Mouse (Mus musculus): ENCODE measurements around the gene Casc3.

The Casc3 gene

DNA sequence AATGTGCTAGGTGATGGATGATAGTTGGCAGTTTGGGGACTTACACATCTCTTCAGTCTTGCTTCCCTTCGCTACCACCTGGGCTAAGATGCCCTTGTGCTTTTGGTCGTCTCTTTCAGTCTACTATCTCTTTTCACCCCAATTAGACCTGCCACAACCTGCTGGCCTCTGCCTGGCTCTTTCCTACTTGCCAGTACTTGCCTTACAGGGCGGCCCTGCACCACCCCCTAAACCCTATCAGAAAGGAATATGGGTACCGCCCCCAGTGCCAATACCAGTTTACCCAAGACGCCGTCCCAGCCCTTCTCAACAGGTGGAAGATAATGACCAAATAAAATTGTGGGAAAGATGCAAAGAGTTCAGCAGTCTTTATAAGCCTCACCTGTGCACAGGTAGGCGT lies 31.4 kb downstream of the Casc3 start:
- DNase-seq (ENCODE audit: low spot score): no peak

- DNase-seq (ENCODE audit: low spot score): peak; percentile 67
Observed at GRCm38 (mm10) chr11:98836651-98837141, 32.0 kb downstream of the Casc3 start, which contains the start of gene Rapgefl1. Gene Rapgefl1, plus strand, starts transcription at chr11:98836785.

DNA sequence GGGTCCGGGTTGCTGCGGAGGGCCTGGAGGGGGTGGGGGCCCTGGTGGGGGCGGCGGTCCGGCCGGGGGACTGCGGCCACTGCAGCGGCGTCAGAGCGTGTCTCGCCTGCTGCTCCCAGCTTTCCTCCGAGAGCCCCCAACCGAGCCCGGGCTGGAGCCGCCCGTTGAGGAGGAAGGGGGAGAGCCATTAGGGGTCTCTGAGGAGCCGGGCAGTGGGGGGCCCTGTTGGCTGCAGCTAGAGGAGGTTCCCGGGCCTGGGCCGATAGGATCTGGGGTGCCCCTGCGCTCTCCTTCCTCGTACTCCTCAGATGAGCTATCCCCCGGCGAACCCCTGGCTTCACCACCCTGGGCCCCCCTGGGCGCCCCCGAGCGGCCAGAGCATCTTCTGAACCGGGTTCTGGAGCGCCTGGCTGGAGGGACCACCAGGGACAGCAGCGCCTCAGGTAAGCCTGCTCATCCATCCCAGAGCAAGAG lies 32.6 kb downstream of the Casc3 start:
- DNase-seq (ENCODE audit: low spot score): no peak

DNA sequence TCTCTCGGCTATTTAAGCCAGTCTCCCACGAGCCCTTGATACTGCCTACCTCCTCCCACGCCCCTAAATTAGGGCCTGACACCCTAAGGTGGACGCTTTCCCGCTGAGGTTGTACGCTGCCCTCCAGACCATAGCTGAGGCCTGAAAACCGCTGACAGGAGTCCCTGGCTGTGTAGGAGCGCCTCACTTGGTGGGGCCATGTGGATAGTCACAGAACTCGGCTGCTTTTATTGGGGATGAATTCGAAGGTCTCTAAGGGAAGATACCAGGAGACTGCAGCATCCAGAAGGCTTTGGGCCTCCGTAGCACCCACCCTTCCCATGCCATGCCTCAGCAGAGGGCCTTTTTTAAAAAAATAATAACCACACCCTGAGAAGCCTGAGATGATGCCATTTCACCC lies 33.2 kb downstream of the Casc3 start:
- no peak for DNase-seq (ENCODE audit: low spot score)

- DNase-seq (ENCODE audit: low spot score): no peak
Observed at GRCm38 (mm10) chr11:98838512-98838911, 33.8 kb downstream of the Casc3 start.

DNA sequence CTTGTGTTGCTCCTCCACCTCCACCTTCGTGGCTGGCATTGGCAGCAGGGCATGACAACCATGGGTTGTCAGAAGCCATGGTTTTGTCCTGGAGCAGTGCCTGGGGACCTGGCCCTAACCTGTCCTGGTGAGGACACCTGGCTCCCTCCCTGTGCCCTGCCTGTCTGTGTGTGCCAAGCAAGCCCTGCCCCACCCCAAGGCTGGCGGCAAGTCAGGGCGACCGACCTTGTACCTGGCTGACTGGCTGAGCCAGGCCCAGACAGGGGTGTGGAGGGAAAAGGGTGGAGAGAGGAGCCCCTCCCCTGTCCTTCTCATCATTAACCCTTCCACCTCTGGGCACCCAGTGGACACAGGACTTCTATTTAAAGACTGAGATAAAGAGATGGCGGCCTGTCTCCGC lies 34.7 kb downstream of the Casc3 start:
- DNase-seq (ENCODE audit: low spot score): no peak

GRCm38 (mm10) chr11:98839897-98840296 lies 35.2 kb downstream of the Casc3 start:
- no peak for DNase-seq (ENCODE audit: low spot score)

- DNase-seq (ENCODE audit: low spot score): no peak
Observed at GRCm38 (mm10) chr11:98846016-98846415, 41.3 kb downstream of the Casc3 start.

GRCm38 (mm10) chr11:98846865-98847604 lies 42.3 kb downstream of the Casc3 start:
- DNase-seq (ENCODE audit: low spot score): no peak

GRCm38 (mm10) chr11:98849196-98849894 lies 44.6 kb downstream of the Casc3 start:
- no peak for DNase-seq (ENCODE audit: low spot score)

DNA sequence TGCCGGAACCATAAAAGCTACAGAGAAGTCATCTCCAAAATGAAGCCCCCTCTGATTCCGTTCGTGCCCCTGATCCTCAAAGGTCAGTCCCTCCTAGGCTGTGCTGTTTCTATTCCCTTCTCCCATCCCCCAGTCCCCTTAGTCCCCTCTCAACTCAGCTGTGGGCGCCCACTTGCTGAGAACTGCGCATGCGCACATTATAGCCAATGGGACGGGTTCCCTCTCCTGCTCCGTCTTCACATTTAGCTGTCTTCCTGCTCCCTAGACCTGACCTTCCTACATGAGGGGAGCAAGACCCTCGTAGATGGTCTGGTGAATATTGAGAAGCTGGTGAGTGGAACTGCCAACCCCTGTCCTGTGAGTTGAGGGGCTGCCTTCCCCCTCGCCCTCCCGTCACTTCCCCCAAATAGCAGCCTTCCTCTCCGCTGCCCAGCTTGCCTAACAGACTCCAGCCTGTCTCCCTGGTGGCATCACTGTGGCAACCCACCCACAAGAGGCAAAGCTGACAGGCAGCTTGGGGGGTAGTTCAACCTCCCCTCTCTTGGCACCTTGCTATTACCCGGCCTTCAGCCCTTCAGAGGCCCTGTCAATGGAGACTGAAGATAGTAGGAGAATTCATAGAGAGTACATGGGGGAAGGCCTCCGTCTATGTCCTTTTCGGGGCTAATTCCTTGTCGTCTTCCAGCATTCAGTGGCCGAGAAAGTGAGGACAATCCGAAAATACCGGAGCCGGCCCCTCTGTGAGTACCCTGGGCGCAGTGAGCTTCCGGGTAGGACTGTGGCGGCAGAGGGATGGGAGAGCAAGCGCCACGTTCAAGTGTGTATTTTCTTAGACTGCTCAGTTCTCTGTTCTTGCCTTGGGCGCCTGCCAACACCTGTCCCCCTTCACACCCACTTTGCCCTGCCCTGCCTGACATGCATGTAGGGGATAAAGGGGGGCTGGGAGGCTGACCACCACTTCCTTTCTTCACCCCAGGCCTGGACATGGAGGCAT lies 45.7 kb downstream of the Casc3 start:
- no peak for DNase-seq (ENCODE audit: low spot score)

GRCm38 (mm10) chr11:98854116-98854515 lies 49.4 kb downstream of the Casc3 start:
- no peak for DNase-seq (ENCODE audit: low spot score)

DNA sequence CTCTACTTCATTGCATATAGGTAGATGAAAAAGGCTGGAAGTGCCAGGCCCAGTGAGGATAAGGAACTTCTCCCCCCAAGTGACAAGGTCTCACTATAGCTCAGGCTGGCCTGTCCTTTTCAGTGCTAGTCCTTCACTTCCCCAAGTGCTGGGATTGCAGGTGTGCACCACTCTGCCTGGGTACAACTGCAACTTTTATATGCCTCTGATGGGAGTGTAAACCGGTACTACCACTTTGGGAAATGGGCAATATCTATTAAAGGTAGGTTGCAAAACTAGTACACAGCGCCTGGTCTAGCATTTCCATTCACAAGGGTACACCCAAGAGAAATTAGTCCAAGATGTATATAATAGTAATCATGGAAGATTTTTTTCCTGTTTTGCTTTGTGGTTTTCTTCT lies 50.0 kb downstream of the Casc3 start:
- DNase-seq (ENCODE audit: low spot score): no peak

GRCm38 (mm10) chr11:98858759-98859731 lies 54.3 kb downstream of the Casc3 start:
- DNase-seq (ENCODE audit: low spot score): peak; percentile 91

GRCm38 (mm10) chr11:98863028-98863750 lies 58.5 kb downstream of the Casc3 start, which contains the start of gene Wipf2:
Gene Wipf2, plus strand, starts transcription at chr11:98863638.
- DNase-seq (ENCODE audit: low spot score): peak; percentile 94

DNA sequence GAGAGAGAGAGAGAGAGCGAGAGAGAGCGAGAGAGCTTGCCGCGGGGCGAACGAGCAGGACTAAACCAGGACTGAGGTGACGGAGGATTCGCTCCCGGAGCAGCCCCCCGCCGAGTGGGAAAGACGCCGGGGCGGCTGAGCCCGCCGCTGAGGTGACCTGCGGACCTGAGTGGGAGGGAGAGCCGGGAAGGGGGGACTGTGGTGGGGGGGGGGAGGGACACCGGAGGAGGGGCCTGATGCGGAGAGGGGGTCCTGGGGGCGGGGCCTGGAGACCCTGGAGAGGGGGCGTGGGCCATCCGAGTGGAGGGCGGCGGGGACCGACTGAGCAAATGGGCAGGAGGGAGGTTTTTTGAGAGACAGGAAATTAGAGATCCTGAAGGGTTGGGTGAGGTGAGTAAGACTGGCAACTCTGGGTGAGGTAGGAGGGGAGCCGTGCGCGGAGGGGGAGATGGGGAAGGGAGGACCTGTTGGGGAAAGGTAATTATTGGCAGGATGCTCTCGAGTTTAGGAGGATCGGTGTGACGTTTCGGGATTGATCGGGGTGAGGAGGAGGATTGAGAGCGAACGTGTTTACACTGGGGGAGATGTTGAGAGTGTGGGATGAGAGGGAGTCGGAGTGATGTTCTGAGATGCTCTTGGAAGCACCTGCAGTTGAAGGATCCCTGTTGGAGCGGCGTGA lies 59.2 kb downstream of the Casc3 start:
- DNase-seq (ENCODE audit: low spot score): peak; percentile 37

DNA sequence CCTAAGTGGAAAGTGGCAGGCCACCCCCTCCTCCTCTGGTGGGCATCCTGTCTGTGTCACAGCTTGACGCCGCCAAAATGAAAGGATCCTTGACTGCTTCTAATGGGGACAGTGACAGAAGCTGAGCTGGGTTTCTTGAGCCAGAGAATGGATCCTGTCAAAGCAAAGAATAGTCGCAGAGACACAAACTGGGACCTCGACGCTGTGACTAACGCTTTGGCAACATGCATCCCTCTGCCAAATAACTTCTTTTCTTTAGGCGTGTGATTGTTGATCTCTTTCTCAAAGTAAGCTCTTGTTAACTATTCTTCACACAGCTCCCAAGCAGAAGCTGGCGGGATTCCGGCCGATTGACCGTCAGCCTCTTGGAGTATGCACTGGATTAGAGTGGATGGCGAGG lies 62.6 kb downstream of the Casc3 start:
- no peak for DNase-seq (ENCODE audit: low spot score)

DNA sequence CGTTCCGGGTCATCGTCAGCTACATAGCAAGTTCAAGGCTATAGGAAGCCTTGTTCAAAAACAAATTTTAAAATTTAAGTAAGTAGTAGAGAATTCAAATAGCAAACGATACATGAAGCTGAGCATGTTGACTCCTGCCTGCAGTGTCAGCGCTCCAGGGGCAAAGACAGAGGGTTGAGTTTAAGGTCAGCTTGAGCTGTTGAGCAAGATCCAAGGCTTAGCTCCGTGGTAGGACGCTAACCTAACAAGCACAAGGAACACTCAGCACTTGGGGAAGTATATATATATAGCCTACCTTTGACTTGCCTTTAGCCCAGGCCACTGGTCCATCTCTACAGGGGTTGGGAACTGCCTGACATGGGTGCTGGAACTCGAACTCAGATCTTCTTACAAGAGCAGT lies 65.2 kb downstream of the Casc3 start:
- no peak for DNase-seq (ENCODE audit: low spot score)

GRCm38 (mm10) chr11:98870791-98871190 lies 66.1 kb downstream of the Casc3 start:
- DNase-seq (ENCODE audit: low spot score): no peak
